Mouse (Mus musculus): Measurements from ENCODE around the gene Gm10959. TPM values are rescaled to one million over a fixed set of nuclear protein-coding genes. Genes with fewer than 3 reads are reported as not detected.
"Not testable (repeated sequence)": the region's sequence is repeated elsewhere in the genome, so short reads cannot be mapped to it uniquely, and the experiment has no call there.

The Gm10959 gene
- polyA plus RNA-seq (2015; fragmentation: Nextera tagmentation; extraction: Ambion mirVana) = not detected in 2 replicates

DNA sequence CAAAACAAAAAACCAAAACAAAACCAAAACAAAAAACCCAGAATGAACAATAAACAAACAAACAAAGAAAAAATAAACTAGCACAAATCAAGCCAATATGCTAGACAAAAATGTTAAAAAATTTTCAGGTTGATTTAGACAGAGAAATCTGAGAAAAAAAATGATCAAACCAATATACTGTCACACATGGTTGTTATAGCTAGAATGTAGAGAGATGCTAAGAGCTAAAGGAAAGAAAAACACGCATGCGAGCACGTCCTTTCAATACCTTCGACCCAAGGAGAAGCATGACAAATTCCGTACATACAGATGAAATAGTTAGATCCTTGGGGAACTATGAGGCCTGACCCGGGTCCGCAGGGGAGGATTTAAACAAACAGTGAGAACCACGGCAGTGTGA is at the start of gene Gm10959:
Gene Gm10959 (minus strand): TSS at position 101 of the 400 bp plus-strand sequence.
- WGBS = 82% methylated on average over 8 of the region's 8 CpGs
- Histone ChIP-seq H3K9ac (no peak within 1 kb of the TSS), H3K4me1 (peaks cover 26% of the 10 kb centered on the region), H3K4me3 (no peak within 1 kb of the TSS), H3K27ac (replicated peaks) (no peak within 1 kb of the TSS), H3K36me3 (no peaks in the 10 kb centered on the region), H3K4me2 (no peak within 1 kb of the TSS), H3K9me3 (no peaks in the 10 kb centered on the region), H3K27me3 (replicated peaks) (no peaks in the 10 kb centered on the region)
- ATAC-seq (ENCODE audit: extremely low read depth, insufficient number of reproducible peaks, low FRiP score, low TSS enrichment) = no peak

DNA sequence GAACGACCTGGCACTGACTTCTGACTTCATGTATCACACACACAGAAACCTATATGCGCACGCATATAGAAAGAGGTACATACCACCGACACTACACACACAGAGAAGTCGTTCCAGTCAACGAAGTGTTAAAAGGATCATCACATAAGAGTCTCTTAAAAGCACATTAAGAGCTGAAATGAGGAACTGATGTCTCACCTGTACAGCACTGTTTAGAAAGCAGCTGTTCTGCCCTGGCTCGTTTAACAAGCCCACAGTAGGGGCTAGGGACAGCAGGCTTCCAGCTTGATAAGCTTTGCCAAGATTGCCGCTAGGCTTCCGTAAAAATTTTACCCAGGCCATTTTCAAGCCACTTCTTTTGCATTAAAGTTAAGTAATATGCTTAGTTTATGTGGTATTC is 49.2 kb upstream of the Gm10959 start:
- Histone ChIP-seq H3K9ac (no peak overlapping the region), H3K4me1 (0 out of 2 replicates have a peak, but pooled peaks cover under 1% of the 10 kb centered on the region), H3K27ac (replicated peaks) (no peak overlapping the region), H3K4me2 (no peak overlapping the region), H3K36me3 (peaks cover 19% of the 10 kb centered on the region), H3K27me3 (replicated peaks) (no peaks in the 10 kb centered on the region), H3K9me3 (no peaks in the 10 kb centered on the region), H3K4me3 (no peak overlapping the region)
- no peak for ATAC-seq (ENCODE audit: extremely low read depth, insufficient number of reproducible peaks, low FRiP score, low TSS enrichment)
- WGBS = 88% methylated on average over 9 of the region's 9 CpGs

DNA sequence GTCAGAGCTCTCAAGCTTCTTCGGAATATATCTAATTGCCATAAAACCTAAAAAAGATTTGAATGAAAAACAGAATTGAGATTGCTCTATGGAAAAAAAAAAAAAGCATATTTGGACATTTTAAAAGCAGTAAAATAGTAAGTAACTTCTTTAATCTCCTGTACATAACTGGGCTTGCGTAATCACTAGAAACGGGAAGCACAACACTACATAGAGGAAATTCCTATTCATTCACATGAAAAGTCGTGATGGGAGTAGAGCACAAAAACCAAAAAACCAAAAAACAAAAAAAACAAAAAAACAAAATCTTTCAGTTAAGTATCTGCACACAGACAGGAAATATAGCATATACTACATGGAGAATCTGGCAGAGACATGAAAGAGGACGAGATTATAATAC is 45.1 kb upstream of the Gm10959 start:
- no peak overlapping the region for H3K4me3 ChIP-seq
- peaks cover 46% of the 10 kb centered on the region for H3K36me3 ChIP-seq
- no peak overlapping the region for H3K9ac ChIP-seq
- no peaks in the 10 kb centered on the region for H3K27me3 ChIP-seq (replicated peaks)
- ATAC-seq (ENCODE audit: extremely low read depth, insufficient number of reproducible peaks, low FRiP score, low TSS enrichment) = no peak
- no peak overlapping the region for H3K4me2 ChIP-seq
- WGBS = 81% methylated on average over 5 of the region's 5 CpGs
- H3K9me3 ChIP-seq = no peaks in the 10 kb centered on the region
- no peak overlapping the region for H3K27ac ChIP-seq (replicated peaks)
- H3K4me1 ChIP-seq = no peaks in the 10 kb centered on the region

DNA sequence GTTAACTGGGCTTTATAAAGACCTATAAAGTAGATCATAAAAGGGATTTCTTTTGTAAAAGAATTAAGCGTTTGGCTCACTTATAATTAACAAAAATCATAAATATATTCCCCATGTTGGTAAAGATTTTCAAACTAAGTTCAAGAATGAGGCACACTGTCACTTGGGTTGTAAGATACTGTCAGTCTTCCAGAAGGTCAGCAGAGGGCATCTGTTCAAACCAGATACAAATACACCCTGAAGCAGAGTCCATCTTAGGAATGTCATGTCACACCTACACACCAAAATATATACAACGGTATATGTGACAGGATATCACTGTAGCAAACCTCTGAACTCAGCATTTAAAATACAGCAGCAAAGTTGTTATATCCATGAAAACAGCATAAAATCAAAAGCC is 31.0 kb upstream of the Gm10959 start:
- H3K4me1 ChIP-seq = no peaks in the 10 kb centered on the region
- no peak overlapping the region for H3K27ac ChIP-seq (replicated peaks)
- H3K27me3 ChIP-seq (replicated peaks) = no peaks in the 10 kb centered on the region
- H3K9ac ChIP-seq = no peak overlapping the region
- H3K4me3 ChIP-seq = no peak overlapping the region
- H3K4me2 ChIP-seq = no peak overlapping the region
- 74% methylated on average over 2 of the region's 2 CpGs for WGBS
- H3K36me3 ChIP-seq = peaks cover 51% of the 10 kb centered on the region
- no peaks in the 10 kb centered on the region for H3K9me3 ChIP-seq
- no peak for ATAC-seq (ENCODE audit: extremely low read depth, insufficient number of reproducible peaks, low FRiP score, low TSS enrichment)

DNA sequence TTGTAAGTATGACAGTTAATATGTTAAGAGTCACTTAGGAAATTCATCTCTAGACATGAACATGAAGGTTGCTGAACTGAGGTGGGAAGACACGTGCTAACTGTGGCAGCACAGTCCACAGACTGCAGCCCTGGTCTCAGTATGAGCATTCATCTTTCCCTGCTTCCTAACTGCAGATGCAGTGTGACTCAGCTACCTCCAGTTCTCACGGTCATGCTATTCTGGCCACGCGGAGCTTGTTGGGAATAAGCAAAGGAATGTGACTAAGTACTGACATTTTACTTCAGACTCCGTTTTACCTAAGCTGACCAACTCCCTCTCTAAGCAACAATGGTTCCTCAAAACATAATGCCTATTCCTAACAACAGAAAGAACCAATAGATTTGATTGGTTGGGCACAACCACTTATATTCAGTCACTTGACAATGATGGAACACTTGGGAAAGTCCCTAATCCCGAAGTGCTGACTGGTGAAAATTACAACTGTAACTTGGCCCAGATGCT is 24.3 kb upstream of the Gm10959 start:
- peaks cover 12% of the 10 kb centered on the region for H3K36me3 ChIP-seq
- H3K27ac ChIP-seq (replicated peaks) = no peak overlapping the region
- no peak overlapping the region for H3K4me3 ChIP-seq
- 63% methylated on average over 6 of the region's 6 CpGs for WGBS
- H3K4me1 ChIP-seq = peaks cover 22% of the 10 kb centered on the region
- H3K9ac ChIP-seq = no peak overlapping the region
- no peak overlapping the region for H3K4me2 ChIP-seq
- no peaks in the 10 kb centered on the region for H3K9me3 ChIP-seq
- H3K27me3 ChIP-seq (replicated peaks) = no peaks in the 10 kb centered on the region
- ATAC-seq (ENCODE audit: extremely low read depth, insufficient number of reproducible peaks, low FRiP score, low TSS enrichment) = no peak; the same call in 1 of the 2 replicates

DNA sequence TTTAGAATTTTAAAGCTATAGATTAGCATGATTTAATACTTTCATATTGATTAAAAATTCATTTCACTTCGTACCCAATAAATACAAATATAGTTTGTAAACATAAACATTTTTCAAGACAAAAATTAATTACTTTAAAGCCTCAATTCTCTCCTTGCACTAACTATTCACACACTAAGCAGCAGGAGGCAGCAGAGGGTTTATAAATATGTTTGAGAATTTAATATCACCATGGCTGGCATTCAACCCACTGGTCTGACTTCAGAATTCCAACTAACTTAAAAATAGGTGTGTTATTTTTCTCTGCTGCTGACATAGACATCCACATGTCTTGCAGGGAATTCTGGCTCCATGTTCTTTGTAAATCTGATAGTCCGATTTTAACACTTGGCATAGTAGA is 20.1 kb upstream of the Gm10959 start:
- Histone ChIP-seq H3K27me3 (replicated peaks) (no peaks in the 10 kb centered on the region), H3K27ac (replicated peaks) (no peak overlapping the region), H3K4me1 (peaks cover 22% of the 10 kb centered on the region), H3K9ac (no peak overlapping the region), H3K9me3 (no peaks in the 10 kb centered on the region), H3K36me3 (peaks cover 16% of the 10 kb centered on the region), H3K4me2 (no peak overlapping the region), H3K4me3 (no peak overlapping the region)
- 59% methylated on average over 2 of the region's 2 CpGs for WGBS
- ATAC-seq (ENCODE audit: extremely low read depth, insufficient number of reproducible peaks, low FRiP score, low TSS enrichment) = no peak

DNA sequence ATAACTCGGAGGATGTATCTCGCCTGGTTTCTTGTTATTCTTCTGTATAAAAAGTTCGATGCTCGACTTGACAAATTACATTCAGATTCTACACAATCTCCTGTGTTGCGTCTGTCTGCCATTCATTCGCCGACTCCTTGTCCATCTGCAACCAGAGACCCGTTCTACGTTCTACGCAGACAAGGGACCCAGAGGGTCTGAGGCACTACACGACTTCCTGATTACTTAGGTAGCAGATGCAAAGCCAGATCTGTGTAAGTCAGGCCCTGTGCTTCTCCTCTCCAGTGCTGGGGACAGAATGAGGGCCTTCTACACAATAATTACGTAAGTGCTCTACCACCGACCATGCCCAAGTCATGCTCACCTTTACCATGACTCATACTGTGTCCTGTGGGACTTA is 18.0 kb upstream of the Gm10959 start:
- not testable (repeated sequence) for H3K27me3 ChIP-seq (replicated peaks); H3K4me1 ChIP-seq; H3K9me3 ChIP-seq; ATAC-seq (ENCODE audit: extremely low read depth, insufficient number of reproducible peaks, low FRiP score, low TSS enrichment); H3K4me2 ChIP-seq; H3K9ac ChIP-seq; H3K4me3 ChIP-seq; H3K27ac ChIP-seq (replicated peaks)
- peaks cover 23% of the 10 kb centered on the region for H3K36me3 ChIP-seq
- 80% methylated on average over 13 of the region's 13 CpGs for WGBS

DNA sequence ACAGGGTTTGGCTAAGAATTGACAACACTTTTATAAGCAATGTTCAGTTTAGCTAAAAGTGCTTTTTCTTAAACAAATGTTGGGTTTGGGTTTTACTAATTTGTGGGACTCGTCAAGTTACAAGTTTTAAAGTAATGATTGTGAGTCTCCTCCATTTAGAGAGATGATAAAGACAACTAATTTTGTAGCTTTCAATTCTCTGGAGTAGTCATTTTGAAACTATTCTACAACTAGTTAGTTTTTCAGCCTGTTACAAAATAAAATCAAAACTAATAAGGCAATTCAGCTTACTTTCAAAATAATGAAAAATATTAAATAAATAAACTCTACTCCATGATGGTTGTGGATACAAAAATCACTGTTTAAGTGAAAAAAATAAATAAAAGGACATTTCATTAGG is 13.3 kb upstream of the Gm10959 start:
- no peak for ATAC-seq (ENCODE audit: extremely low read depth, insufficient number of reproducible peaks, low FRiP score, low TSS enrichment)
- H3K27ac ChIP-seq (replicated peaks) = no peak overlapping the region
- 87% methylated on average over 1 of the region's 1 CpGs for WGBS

DNA sequence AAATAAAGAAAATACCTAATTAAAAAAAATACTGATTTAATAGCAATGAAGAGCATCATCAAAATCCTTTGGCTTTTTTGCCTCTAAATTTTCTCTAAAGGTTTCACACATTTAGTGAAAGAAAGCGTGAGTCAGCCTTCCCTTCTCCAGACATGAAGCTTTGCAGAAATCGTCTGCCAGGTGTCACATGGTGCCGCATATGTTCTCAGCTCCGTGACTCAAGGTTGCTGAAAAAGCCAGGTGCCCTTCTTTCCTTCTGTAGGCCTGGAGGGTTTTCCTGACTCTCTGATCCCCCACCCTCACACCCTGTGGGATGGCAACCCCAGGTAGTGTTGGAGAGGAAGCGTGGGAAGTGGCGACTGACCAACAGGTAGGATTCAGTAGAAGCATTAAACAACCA is 10.6 kb upstream of the Gm10959 start:
- Histone ChIP-seq H3K4me2 (no peak overlapping the region), H3K4me1 (peaks cover 15% of the 10 kb centered on the region), H3K27ac (replicated peaks) (no peak overlapping the region), H3K36me3 (peaks cover 33% of the 10 kb centered on the region), H3K9ac (no peak overlapping the region), H3K9me3 (no peaks in the 10 kb centered on the region), H3K27me3 (replicated peaks) (no peaks in the 10 kb centered on the region), H3K4me3 (no peak overlapping the region)
- 84% methylated on average over 6 of the region's 6 CpGs for WGBS
- ATAC-seq (ENCODE audit: extremely low read depth, insufficient number of reproducible peaks, low FRiP score, low TSS enrichment) = no peak

More for the DNA sequence above, 13.3 kb upstream of the Gm10959 start:
- H3K9ac ChIP-seq = no peak overlapping the region
- H3K4me3 ChIP-seq = no peak overlapping the region
- H3K9me3 ChIP-seq = no peaks in the 10 kb centered on the region
- peaks cover 37% of the 10 kb centered on the region for H3K36me3 ChIP-seq
- no peaks in the 10 kb centered on the region for H3K27me3 ChIP-seq (replicated peaks)
- no peaks in the 10 kb centered on the region for H3K4me1 ChIP-seq
- H3K4me2 ChIP-seq = no peak overlapping the region

DNA sequence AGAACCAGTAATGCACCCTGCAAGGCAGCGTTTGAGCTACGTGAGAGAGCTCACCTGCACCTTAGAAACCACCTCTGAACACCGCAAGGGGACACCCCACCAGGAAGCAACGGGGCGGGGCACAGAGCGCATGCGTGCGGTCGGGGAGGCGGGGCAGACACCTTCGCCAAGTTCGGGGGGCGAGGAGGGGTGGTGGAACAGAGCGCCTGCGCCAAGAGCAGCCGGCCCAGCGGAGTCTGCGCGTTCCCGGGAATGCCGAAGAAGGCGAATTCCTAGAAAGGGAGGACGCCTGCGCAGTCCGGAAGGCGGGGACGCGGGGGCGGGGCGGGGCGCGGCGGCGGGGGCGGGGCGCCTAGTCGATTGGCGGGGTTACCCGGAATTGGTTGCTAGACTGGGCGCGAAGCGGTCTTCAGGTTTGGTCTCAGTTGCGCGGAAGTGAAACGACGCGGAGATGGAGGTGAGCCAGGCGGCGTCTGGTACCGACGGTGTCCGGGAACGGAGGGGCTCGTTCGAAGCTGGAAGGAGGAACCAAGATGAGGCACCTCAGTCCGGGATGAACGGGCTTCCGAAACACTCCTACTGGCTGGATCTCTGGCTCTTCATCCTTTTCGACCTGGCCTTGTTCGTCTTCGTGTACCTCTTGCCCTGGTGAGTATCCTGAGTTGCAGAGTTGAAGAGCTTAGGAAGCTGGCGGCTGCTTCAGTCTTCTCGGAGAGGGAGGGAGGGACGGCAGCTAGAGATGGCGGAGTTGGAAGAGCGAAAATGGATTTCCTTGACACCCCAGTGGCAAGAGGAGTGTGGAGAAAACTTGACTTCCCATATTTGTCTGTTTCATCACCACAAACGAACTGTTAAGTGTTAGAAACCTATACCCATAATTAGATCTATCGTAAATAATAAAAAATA is 5.1 kb upstream of the Gm10959 start, which contains the start of gene 1810037I17Rik:
Gene 1810037I17Rik (plus strand): TSS at position 195 of the 906 bp plus-strand sequence.
- peak; percentile 96 for ATAC-seq (ENCODE audit: extremely low read depth, insufficient number of reproducible peaks, low FRiP score, low TSS enrichment)
- H3K4me1 ChIP-seq = peaks cover 41% of the 10 kb centered on the region
- H3K4me3 ChIP-seq = peak within 1 kb of the TSS; percentile 67
- H3K27me3 ChIP-seq (replicated peaks) = no peaks in the 10 kb centered on the region
- no peaks in the 10 kb centered on the region for H3K9me3 ChIP-seq
- WGBS = under 1% methylated on average over 68 of the region's 68 CpGs
- H3K36me3 ChIP-seq = peaks cover 11% of the 10 kb centered on the region
- peak within 1 kb of the TSS; percentile 83 for H3K9ac ChIP-seq
- peak within 1 kb of the TSS; percentile 90 for H3K27ac ChIP-seq (replicated peaks)
- peak within 1 kb of the TSS; percentile 84 for H3K4me2 ChIP-seq

DNA sequence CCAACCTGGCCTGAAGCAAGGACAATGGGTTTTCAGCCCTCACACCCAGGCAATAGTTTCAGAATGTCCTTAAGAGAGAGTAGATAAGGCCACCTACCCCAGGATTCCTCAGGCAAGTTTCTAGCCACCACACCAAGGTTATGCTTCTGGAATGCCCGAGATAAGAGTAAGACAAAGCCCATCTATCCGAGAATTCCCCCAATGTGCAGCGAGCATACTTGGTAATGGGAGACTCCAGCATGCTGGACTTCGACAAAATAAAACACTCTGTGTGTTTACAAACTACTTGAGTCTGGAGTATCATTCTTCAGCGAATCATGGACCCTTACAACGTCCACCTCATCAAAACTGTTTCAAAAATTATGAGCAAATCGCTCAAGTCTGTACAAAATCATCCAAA is 4.0 kb upstream of the Gm10959 start:
- 37% methylated on average over 7 of the region's 7 CpGs for WGBS
- no peaks in the 10 kb centered on the region for H3K27me3 ChIP-seq (replicated peaks)
- peak overlapping the region; percentile 81; the same call in 1 of the 2 replicates for H3K9ac ChIP-seq
- peaks cover 41% of the 10 kb centered on the region for H3K4me1 ChIP-seq
- H3K4me3 ChIP-seq = peak overlapping the region; percentile 67
- H3K36me3 ChIP-seq = peaks cover 11% of the 10 kb centered on the region
- H3K9me3 ChIP-seq = no peaks in the 10 kb centered on the region
- H3K4me2 ChIP-seq = peak overlapping the region; percentile 84
- peak overlapping the region; percentile 90 for H3K27ac ChIP-seq (replicated peaks)
- ATAC-seq (ENCODE audit: extremely low read depth, insufficient number of reproducible peaks, low FRiP score, low TSS enrichment) = no peak

Data from heart, embryonic 13.5 days (tissue).